Mouse (Mus musculus) kidney, embryonic 14.5 days (tissue): ENCODE measurements around the gene Ccdc8. TPM values are rescaled to one million over a fixed set of nuclear protein-coding genes. Genes with fewer than 3 reads are reported as not detected.
A peak's percentile ranks its signal among the peaks of the same experiment; 100 is the strongest.

Experiments used
- ATAC-seq: fragments of 200-750 bp; cut with Nextera tagmentation; 2 replicates; pipeline ENCODE4 v1.8.0; 2017; ENCODE audit warnings: moderate number of reproducible peaks, mild to moderate bottlenecking, moderate TSS enrichment, moderate library complexity; ENCODE audit not compliant: low FRiP score, low TSS enrichment
- H3K27ac ChIP-seq: fragments of 300-500 bp; sonication (generic); 2 replicates; pipeline ENCODE4 v1.5.1; 2014; ENCODE audit warnings: low read depth, mild to moderate bottlenecking, low read length, moderate library complexity, mixed read lengths
- H3K27me3 ChIP-seq: fragments of 300-500 bp; sonication (generic); 2 replicates; pipeline ENCODE4 v1.6.1; 2014; ENCODE audit warnings: mild to moderate bottlenecking, low read length; ENCODE audit not compliant: control insufficient read depth, insufficient read depth
- H3K36me3 ChIP-seq: fragments of 300-500 bp; sonication (generic); 2 replicates; pipeline ENCODE4 v1.6.1; 2014; ENCODE audit warnings: low read length, mixed read lengths; ENCODE audit not compliant: control insufficient read depth, insufficient read depth
- H3K4me1 ChIP-seq: fragments of 300-500 bp; sonication (generic); 2 replicates; pipeline ENCODE4 v1.6.1; 2014; ENCODE audit warnings: low read length, mixed read lengths; ENCODE audit not compliant: control insufficient read depth, insufficient read depth
- H3K4me2 ChIP-seq: fragments of 300-500 bp; sonication (generic); replicated peaks from 2 replicates; pipeline ENCODE4 v1.6.1; 2014; ENCODE audit warnings: low read depth, mild to moderate bottlenecking, low read length
- H3K4me3 ChIP-seq: fragments of 300-500 bp; sonication (generic); 2 replicates; pipeline ENCODE4 v1.5.1; 2014; ENCODE audit warnings: mild to moderate bottlenecking, low read length
- H3K9ac ChIP-seq: fragments of 300-500 bp; sonication (generic); 2 replicates; pipeline ENCODE4 v1.6.1; 2014; ENCODE audit warnings: low read depth, mild to moderate bottlenecking, low read length, moderate library complexity
- H3K9me3 ChIP-seq: fragments of 300-500 bp; sonication (generic); 2 replicates; pipeline ENCODE4 v1.6.1; 2016; ENCODE audit warnings: low read length; ENCODE audit not compliant: control insufficient read depth
- WGBS: fragments of 180-500 bp; shearing (Covaris S2); extraction: QIAGEN DNeasy Blood & Tissue Kit; methylation state at CpG from one replicate; pipeline ENCODE4 v1.1.7; 2014; 5-methylcytosine and 5-hydroxymethylcytosine counted together
- polyA plus RNA-seq: library from polyadenylated mRNA; unstranded; fragments of >200 nt; fragmentation: Nextera tagmentation; extraction: Ambion mirVana; gene quantifications from 2 replicates; pipeline ENCODE4 v1.2.1, GENCODE M21; 2014

Gene Ccdc8
- polyA plus RNA-seq, 1 experiment from 2014 or later: 21.4 TPM

GRCm38 (mm10) chr7:16968414-16968813, 24.1 kb upstream of the Ccdc8 start:
- H3K27ac ChIP-seq: no peak overlapping the region
- no peak overlapping the region for H3K9ac ChIP-seq
- no peak overlapping the region for H3K4me3 ChIP-seq
- H3K27me3 ChIP-seq: no peaks in the 10 kb centered on the region
- ATAC-seq: no peak
- no peaks in the 10 kb centered on the region for H3K4me1 ChIP-seq
- H3K36me3 ChIP-seq: no peaks in the 10 kb centered on the region
- H3K9me3 ChIP-seq: no peaks in the 10 kb centered on the region
- H3K4me2 ChIP-seq: no peak overlapping the region
- 85% methylated on average over 6 of the region's 6 CpGs for WGBS

GRCm38 (mm10) chr7:16971160-16971559, 21.3 kb upstream of the Ccdc8 start:
- no peaks in the 10 kb centered on the region for H3K9me3 ChIP-seq
- no peak overlapping the region for H3K4me2 ChIP-seq
- no peak overlapping the region for H3K4me3 ChIP-seq
- no peak for ATAC-seq
- no peaks in the 10 kb centered on the region for H3K27me3 ChIP-seq
- H3K36me3 ChIP-seq: no peaks in the 10 kb centered on the region
- H3K27ac ChIP-seq: no peak overlapping the region
- no peak overlapping the region for H3K9ac ChIP-seq
- WGBS: 79% methylated on average over 3 of the region's 3 CpGs
- H3K4me1 ChIP-seq: no peaks in the 10 kb centered on the region

GRCm38 (mm10) chr7:16974018-16974417, 18.5 kb upstream of the Ccdc8 start:
- H3K36me3 ChIP-seq: no peaks in the 10 kb centered on the region
- H3K9ac ChIP-seq: no peak overlapping the region
- 63% methylated on average over 6 of the region's 6 CpGs for WGBS
- no peak overlapping the region for H3K4me3 ChIP-seq
- no peaks in the 10 kb centered on the region for H3K27me3 ChIP-seq
- no peaks in the 10 kb centered on the region for H3K9me3 ChIP-seq
- H3K27ac ChIP-seq: no peak overlapping the region
- ATAC-seq: no peak
- no peak overlapping the region for H3K4me2 ChIP-seq
- no peaks in the 10 kb centered on the region for H3K4me1 ChIP-seq

- no peak overlapping the region for H3K9ac ChIP-seq
- 60% methylated on average over 8 of the region's 8 CpGs for WGBS
- H3K27ac ChIP-seq: no peak overlapping the region
- H3K4me2 ChIP-seq: no peak overlapping the region
- H3K27me3 ChIP-seq: no peaks in the 10 kb centered on the region
- ATAC-seq: no peak
- no peaks in the 10 kb centered on the region for H3K36me3 ChIP-seq
- 0 out of 2 replicates have a peak, but pooled peaks cover 7% of the 10 kb centered on the region for H3K4me1 ChIP-seq
- H3K4me3 ChIP-seq: no peak overlapping the region
- no peaks in the 10 kb centered on the region for H3K9me3 ChIP-seq
Observed at GRCm38 (mm10) chr7:16976298-16976697, 16.2 kb upstream of the Ccdc8 start.

GRCm38 (mm10) chr7:16978173-16978572, 14.3 kb upstream of the Ccdc8 start:
- Histone ChIP-seq H3K4me3 (no peak overlapping the region), H3K27me3 (no peaks in the 10 kb centered on the region), H3K9ac (no peak overlapping the region), H3K4me2 (no peak overlapping the region), H3K4me1 (peaks cover 13% of the 10 kb centered on the region; the same call in 1 of the 2 replicates), H3K27ac (no peak overlapping the region), H3K9me3 (no peaks in the 10 kb centered on the region), H3K36me3 (no peaks in the 10 kb centered on the region)
- no peak for ATAC-seq
- 75% methylated on average over 6 of the region's 6 CpGs for WGBS

- no peak overlapping the region for H3K4me3 ChIP-seq
- no peak overlapping the region for H3K9ac ChIP-seq
- no peak for ATAC-seq
- no peaks in the 10 kb centered on the region for H3K36me3 ChIP-seq
- no peak overlapping the region for H3K4me2 ChIP-seq
- peaks cover 13% of the 10 kb centered on the region; the same call in 1 of the 2 replicates for H3K4me1 ChIP-seq
- no peaks in the 10 kb centered on the region for H3K9me3 ChIP-seq
- H3K27me3 ChIP-seq: no peaks in the 10 kb centered on the region
- 86% methylated on average over 3 of the region's 3 CpGs for WGBS
- H3K27ac ChIP-seq: no peak overlapping the region
Observed at GRCm38 (mm10) chr7:16978593-16978992, 13.9 kb upstream of the Ccdc8 start.

GRCm38 (mm10) chr7:16980348-16980747, 12.2 kb upstream of the Ccdc8 start:
- peak overlapping the region; percentile 18; the same call in 1 of the 2 replicates for H3K9ac ChIP-seq
- peak overlapping the region; percentile 22; the same call in 1 of the 2 replicates for H3K4me3 ChIP-seq
- peak overlapping the region; percentile 48 for H3K4me2 ChIP-seq
- H3K36me3 ChIP-seq: no peaks in the 10 kb centered on the region
- 2% methylated on average over 12 of the region's 12 CpGs for WGBS
- ATAC-seq: peak; percentile 77
- peaks cover 13% of the 10 kb centered on the region; the same call in 1 of the 2 replicates for H3K4me1 ChIP-seq
- H3K27ac ChIP-seq: peak overlapping the region; percentile 47; the same call in 1 of the 2 replicates
- H3K9me3 ChIP-seq: no peaks in the 10 kb centered on the region
- no peaks in the 10 kb centered on the region for H3K27me3 ChIP-seq

GRCm38 (mm10) chr7:16982859-16983568, 9.5 kb upstream of the Ccdc8 start, which contains the start of gene Gm42372:
Gene Gm42372 (plus strand): TSS chr7:16983086.
- Histone ChIP-seq H3K9me3 (no peaks in the 10 kb centered on the region), H3K4me2 (peak within 1 kb of the TSS; percentile 38), H3K4me1 (peaks cover 17% of the 10 kb centered on the region; the same call in 1 of the 2 replicates), H3K9ac (peak within 1 kb of the TSS; percentile 12; the same call in 1 of the 2 replicates), H3K27me3 (no peaks in the 10 kb centered on the region), H3K4me3 (peak within 1 kb of the TSS; percentile 12; the same call in 1 of the 2 replicates), H3K27ac (no peak within 1 kb of the TSS), H3K36me3 (no peaks in the 10 kb centered on the region)
- ATAC-seq: peak; percentile 69; the same call in 1 of the 2 replicates
- WGBS: 22% methylated on average over 26 of the region's 26 CpGs

- peak overlapping the region; percentile 30; the same call in 1 of the 2 replicates for H3K27ac ChIP-seq
- peaks cover 24% of the 10 kb centered on the region; the same call in 1 of the 2 replicates for H3K4me1 ChIP-seq
- no peaks in the 10 kb centered on the region for H3K9me3 ChIP-seq
- no peak for ATAC-seq
- H3K9ac ChIP-seq: no peak overlapping the region
- H3K4me2 ChIP-seq: no peak overlapping the region
- H3K36me3 ChIP-seq: no peaks in the 10 kb centered on the region
- no peak overlapping the region for H3K4me3 ChIP-seq
- no peaks in the 10 kb centered on the region for H3K27me3 ChIP-seq
- 44% methylated on average over 7 of the region's 7 CpGs for WGBS
Observed at GRCm38 (mm10) chr7:16987541-16988149, 4.9 kb upstream of the Ccdc8 start.
